Mouse (Mus musculus) small intestine, adult 2 months (tissue): ENCODE data around the gene Cd2. TPM values are rescaled to one million over a fixed set of nuclear protein-coding genes. Genes with fewer than 3 reads are reported as not detected.
A peak's percentile ranks its signal among the peaks of the same experiment; 100 is the strongest.

ENCODE experiments used
- H3K27ac ChIP-seq: fragments of 200-500 bp; 2 replicates; pipeline ENCODE4 v1.5.1; 2012; ENCODE audit warnings: low read depth, low read length, control low read depth, inconsistent platforms; ENCODE audit not compliant: insufficient read depth
- H3K27me3 ChIP-seq: fragments of 200-500 bp; 2 replicates; pipeline ENCODE4 v1.6.1; 2012; ENCODE audit warnings: mild to moderate bottlenecking, moderate library complexity, low read length, inconsistent platforms; ENCODE audit not compliant: control insufficient read depth, insufficient read depth
- H3K36me3 ChIP-seq: fragments of 200-500 bp; 2 replicates; pipeline ENCODE4 v1.6.1; 2012; ENCODE audit warnings: mild to moderate bottlenecking, low read length, control low read depth, inconsistent platforms; ENCODE audit not compliant: control insufficient read depth, insufficient read depth
- H3K4me1 ChIP-seq: fragments of 200-500 bp; 2 replicates; pipeline ENCODE4 v1.6.1; 2012; ENCODE audit warnings: low read length, inconsistent platforms, mixed read lengths; ENCODE audit not compliant: control insufficient read depth, insufficient read depth, insufficient read length
- H3K4me3 ChIP-seq: fragments of 200-500 bp; 2 replicates; pipeline ENCODE4 v1.5.1; 2012; ENCODE audit warnings: low read depth, mild to moderate bottlenecking, control low read depth, inconsistent platforms, low read length, moderate library complexity
- CTCF ChIP-seq: fragments of 200-500 bp; IDR thresholded peaks from 2 replicates; pipeline ENCODE4 v1.5.1; 2012; ENCODE audit warnings: low read depth, mild to moderate bottlenecking, control low read depth, inconsistent platforms, low read length, moderate library complexity, mixed read lengths; ENCODE audit not compliant: insufficient replicate concordance, insufficient read length; ENCODE audit errors: extremely low read depth
- POLR2A ChIP-seq: fragments of 200-500 bp; IDR thresholded peaks from 2 replicates; pipeline ENCODE4 v1.6.1; 2012; ENCODE audit warnings: low read depth, mild to moderate bottlenecking, control low read depth, inconsistent platforms, low read length, moderate library complexity
- WGBS: fragments of 180-500 bp; shearing (Covaris S2); methylation state at CpG from one replicate; pipeline ENCODE4 v1.1.7; 2018; 5-methylcytosine and 5-hydroxymethylcytosine counted together
- polyA plus RNA-seq: library from polyadenylated mRNA; depleted of rRNA; stranded (reverse); fragments of >200 nt; gene quantifications from 2 replicates; pipeline ENCODE4 v1.2.3, GENCODE M21; 2012

The Cd2 gene
- polyA plus RNA-seq, 1 experiment, result 2.1 TPM

DNA sequence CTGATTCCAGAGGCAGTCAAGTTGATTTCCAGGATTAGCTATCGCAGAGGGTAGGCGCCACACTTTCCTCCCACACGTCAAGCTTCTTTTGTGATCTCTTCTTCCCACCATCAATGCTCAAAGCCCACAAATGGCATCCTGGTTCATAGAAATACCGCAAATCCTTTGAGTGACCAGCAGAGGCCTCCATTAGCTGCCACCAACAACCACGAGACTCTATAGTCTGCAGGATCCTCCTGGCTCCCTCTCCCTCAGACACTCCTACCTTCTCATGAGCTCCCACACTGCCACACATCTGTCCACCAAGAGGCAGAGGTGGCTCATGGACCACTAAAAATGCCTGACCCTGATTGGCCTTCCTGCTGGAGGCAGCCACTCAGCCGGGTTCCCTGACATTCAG is 27.2 kb upstream of the Cd2 start:
- no peak overlapping the region for H3K4me3 ChIP-seq
- no peaks in the 10 kb centered on the region for H3K27me3 ChIP-seq
- no peaks in the 10 kb centered on the region for H3K4me1 ChIP-seq
- TF ChIP-seq POLR2A (no peak), CTCF (no peak)
- WGBS, result 73% methylated on average over 6 of the region's 6 CpGs
- no peaks in the 10 kb centered on the region for H3K36me3 ChIP-seq
- no peak overlapping the region for H3K27ac ChIP-seq

GRCm38 (mm10) chr3:101313266-101314051 is 25.7 kb upstream of the Cd2 start:
- Histone ChIP-seq H3K4me3 (no peak overlapping the region), H3K36me3 (no peaks in the 10 kb centered on the region), H3K4me1 (no peaks in the 10 kb centered on the region), H3K27me3 (no peaks in the 10 kb centered on the region), H3K27ac (no peak overlapping the region)
- TF ChIP-seq POLR2A (no peak), CTCF (no peak)
- 55% methylated on average over 8 of the region's 8 CpGs for WGBS

DNA sequence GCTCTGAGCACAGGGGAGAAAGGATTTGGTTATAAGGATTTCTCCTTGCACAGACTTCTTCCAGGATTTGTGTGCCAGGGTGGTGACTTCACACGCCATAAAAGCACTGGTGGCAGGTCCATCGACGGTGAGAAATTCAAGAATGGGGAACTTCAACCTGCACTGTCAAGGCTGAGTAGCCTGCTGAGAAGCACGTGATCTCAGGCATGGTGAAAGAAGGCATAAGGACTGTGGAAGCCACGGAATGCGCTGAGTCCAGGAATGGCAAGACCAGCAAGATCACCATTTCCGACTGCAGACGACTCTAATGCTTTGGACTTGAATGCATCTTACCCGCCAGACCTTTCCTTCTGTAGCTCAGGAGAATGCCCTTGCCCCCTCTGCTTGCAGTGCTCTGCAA is 23.2 kb upstream of the Cd2 start:
- WGBS, result 48% methylated on average over 9 of the region's 9 CpGs
- Histone ChIP-seq H3K4me3 (no peak overlapping the region), H3K36me3 (no peaks in the 10 kb centered on the region), H3K27me3 (no peaks in the 10 kb centered on the region), H3K4me1 (no peaks in the 10 kb centered on the region), H3K27ac (no peak overlapping the region)
- TF ChIP-seq POLR2A (no peak), CTCF (no peak)

- WGBS, result 50% methylated on average over 3 of the region's 3 CpGs
- Histone ChIP-seq H3K27me3 (no peaks in the 10 kb centered on the region), H3K4me1 (no peaks in the 10 kb centered on the region), H3K27ac (no peak overlapping the region), H3K4me3 (no peak overlapping the region), H3K36me3 (no peaks in the 10 kb centered on the region)
- no peak for TF ChIP-seq POLR2A
- no peak for TF ChIP-seq CTCF
Measured at GRCm38 (mm10) chr3:101309626-101310025, 21.9 kb upstream of the Cd2 start.

DNA sequence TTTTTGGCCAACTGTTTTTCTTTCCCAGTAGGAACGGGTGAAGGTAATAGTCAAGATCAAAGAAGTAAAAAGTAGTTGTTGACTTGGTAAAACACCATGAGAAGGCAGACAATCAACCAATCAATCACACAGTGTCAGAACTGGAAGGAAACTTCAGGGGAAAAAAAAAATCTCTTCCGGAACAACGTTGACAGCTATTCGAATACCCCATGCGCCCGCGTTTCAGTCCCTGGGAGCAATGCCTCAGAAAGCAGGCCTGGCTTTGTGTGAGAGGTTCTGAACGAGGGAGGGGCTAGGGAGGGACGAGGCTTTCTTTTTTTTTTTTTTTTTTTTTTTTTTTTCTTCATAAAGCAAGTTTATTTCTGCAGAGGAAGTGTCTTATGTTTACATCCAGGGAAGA is 18.4 kb upstream of the Cd2 start:
- TF ChIP-seq POLR2A (no peak), CTCF (no peak)
- Histone ChIP-seq H3K4me1 (no peaks in the 10 kb centered on the region), H3K27ac (no peak overlapping the region), H3K27me3 (no peaks in the 10 kb centered on the region), H3K4me3 (no peak overlapping the region), H3K36me3 (no peaks in the 10 kb centered on the region)
- WGBS, result 65% methylated on average over 9 of the region's 9 CpGs

DNA sequence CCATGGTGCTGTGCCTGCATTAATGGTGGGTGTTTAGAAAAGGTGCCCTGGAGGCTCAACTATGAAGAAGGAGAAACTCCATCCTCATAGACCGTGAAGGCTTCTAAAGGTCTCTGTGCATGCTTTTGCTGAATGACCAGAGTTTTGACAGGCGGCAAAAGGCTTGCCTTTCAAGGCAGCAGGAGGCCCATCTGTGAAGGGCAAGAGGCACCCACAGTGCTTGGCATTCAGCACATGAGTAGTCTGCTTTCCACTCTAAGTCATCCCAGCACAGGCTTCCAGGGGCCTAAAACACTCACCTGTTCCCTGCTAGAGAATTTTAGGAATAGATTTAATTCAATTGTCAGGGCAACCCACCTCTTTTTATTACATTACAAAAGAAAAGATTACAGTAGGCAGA is 17.3 kb upstream of the Cd2 start:
- Histone ChIP-seq H3K36me3 (no peaks in the 10 kb centered on the region), H3K4me3 (no peak overlapping the region), H3K27ac (no peak overlapping the region), H3K27me3 (no peaks in the 10 kb centered on the region), H3K4me1 (no peaks in the 10 kb centered on the region)
- TF ChIP-seq POLR2A (no peak), CTCF (no peak)
- WGBS, result 82% methylated on average over 2 of the region's 2 CpGs

DNA sequence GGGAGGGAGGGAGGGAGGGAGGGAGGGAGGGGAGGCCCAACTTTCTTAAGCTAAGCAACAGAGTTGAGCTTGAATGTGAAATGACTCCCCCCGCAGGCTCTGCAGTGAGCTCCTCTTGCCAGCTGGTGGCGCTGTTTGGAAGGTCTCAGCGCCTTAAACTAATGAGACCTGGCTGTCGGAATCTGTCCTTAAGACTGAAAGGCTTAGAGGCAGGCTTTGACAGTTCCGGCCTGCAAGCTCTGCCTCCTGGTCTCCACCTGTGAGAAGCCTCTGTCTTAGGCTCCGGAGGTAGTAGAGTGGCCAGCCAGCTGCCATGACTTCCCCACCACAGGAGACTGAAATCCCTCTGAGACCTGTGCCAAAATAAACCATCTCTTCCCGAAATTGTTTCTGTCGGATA is 16.4 kb upstream of the Cd2 start:
- TF ChIP-seq CTCF (peak; percentile 67), POLR2A (no peak)
- no peaks in the 10 kb centered on the region for H3K36me3 ChIP-seq
- no peaks in the 10 kb centered on the region for H3K27me3 ChIP-seq
- no peak overlapping the region for H3K27ac ChIP-seq
- WGBS, result 23% methylated on average over 8 of the region's 8 CpGs
- H3K4me3 ChIP-seq, result no peak overlapping the region
- H3K4me1 ChIP-seq, result no peaks in the 10 kb centered on the region
